Mouse (Mus musculus): Measurements from ENCODE around the gene Wdr54. TPM values are rescaled to one million over a fixed set of nuclear protein-coding genes. Genes with fewer than 3 reads are reported as not detected.

Wdr54 gene
- total RNA-seq, 1 experiment from 2014 or later, result 0.20 TPM

DNA sequence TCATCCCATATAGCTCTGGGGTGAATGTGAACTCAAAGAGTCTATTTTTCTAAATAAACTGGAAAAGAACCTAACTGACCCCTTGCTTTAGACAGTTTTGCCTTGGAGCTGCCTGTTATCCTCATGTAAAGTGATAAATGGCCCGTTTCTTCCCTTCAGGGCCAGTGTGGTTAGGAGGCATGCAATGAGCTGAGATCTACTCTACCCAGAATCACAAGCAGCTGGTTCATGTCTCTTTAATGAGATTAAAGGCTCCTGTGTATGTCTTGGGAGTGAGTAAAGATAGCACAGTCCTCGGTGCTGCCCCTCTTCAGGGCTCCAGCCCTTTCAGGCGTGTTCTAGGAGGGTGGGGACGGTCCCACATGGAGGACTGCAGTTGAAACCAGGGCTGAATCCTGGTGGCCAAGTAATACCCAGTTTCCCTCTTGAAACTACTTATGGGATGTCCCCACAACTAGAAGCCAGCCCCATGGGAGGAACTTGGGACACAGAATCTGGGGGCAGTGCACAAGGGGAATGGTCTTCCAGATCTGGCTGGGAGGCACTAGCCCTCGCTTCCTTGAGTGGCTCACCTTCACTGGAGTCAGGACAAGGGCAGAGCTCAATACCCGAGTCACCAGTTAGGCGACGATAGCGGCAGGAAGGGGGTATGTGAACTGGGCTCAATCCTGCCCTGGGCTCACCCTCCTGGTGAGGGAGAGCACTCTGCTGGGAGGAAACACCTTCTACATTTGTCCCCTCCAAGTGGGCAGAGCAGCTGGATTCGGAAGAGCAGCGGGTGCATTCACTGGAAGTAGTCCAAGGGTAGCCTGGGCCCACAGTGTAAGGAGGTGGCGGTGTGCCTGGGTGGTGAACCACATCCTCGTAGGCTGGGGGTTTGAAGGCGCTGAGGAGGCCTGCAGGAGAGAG is 37.1 kb downstream of the Wdr54 start:
- peak; percentile 54 to 57 for ATAC-seq (replicated peaks in 1 of 2; ENCODE audit: insufficient read depth in 1 of 2, low FRiP score in 2 of 2, low TSS enrichment in 1 of 2, low read depth in 1 of 2, poor library complexity in 2 of 2, severe bottlenecking in 2 of 2)

GRCm38 (mm10) chr6:83118369-83118768 is 37.8 kb downstream of the Wdr54 start:
- no peak for ATAC-seq (replicated peaks in 1 of 2; ENCODE audit: insufficient read depth in 1 of 2, low FRiP score in 2 of 2, low TSS enrichment in 1 of 2, low read depth in 1 of 2, poor library complexity in 2 of 2, severe bottlenecking in 2 of 2)

GRCm38 (mm10) chr6:83117616-83118015 is 38.6 kb downstream of the Wdr54 start:
- ATAC-seq (replicated peaks in 1 of 2; ENCODE audit: insufficient read depth in 1 of 2, low FRiP score in 2 of 2, low TSS enrichment in 1 of 2, low read depth in 1 of 2, poor library complexity in 2 of 2, severe bottlenecking in 2 of 2), result no peak

DNA sequence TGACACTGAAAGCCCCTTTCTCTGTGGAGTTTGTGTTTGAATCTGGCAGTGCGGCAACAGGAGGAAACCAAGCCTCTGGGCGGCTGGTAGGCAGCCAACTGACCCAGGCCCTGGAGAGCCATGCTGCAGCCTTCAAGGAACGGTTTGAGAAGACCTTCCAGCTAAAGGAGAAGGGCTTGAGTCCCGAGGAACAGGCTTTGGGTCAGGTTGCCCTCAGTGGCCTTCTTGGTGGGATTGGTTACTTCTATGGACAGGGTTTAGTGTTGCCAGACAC is 39.1 kb downstream of the Wdr54 start:
- no peak for ATAC-seq (replicated peaks in 1 of 2; ENCODE audit: insufficient read depth in 1 of 2, low FRiP score in 2 of 2, low TSS enrichment in 1 of 2, low read depth in 1 of 2, poor library complexity in 2 of 2, severe bottlenecking in 2 of 2)

GRCm38 (mm10) chr6:83116373-83117164 is 39.6 kb downstream of the Wdr54 start:
- ATAC-seq (replicated peaks in 1 of 2; ENCODE audit: insufficient read depth in 1 of 2, low FRiP score in 2 of 2, low TSS enrichment in 1 of 2, low read depth in 1 of 2, poor library complexity in 2 of 2, severe bottlenecking in 2 of 2), result no peak

- ATAC-seq (replicated peaks in 1 of 2; ENCODE audit: insufficient read depth in 1 of 2, low FRiP score in 2 of 2, low TSS enrichment in 1 of 2, low read depth in 1 of 2, poor library complexity in 2 of 2, severe bottlenecking in 2 of 2), result no peak
These were observed 40.4 kb downstream of the Wdr54 start for GRCm38 (mm10) chr6:83115682-83116372.

- peak; percentile 64 to 84 for ATAC-seq (replicated peaks in 1 of 2; ENCODE audit: insufficient read depth in 1 of 2, low FRiP score in 2 of 2, low TSS enrichment in 1 of 2, low read depth in 1 of 2, poor library complexity in 2 of 2, severe bottlenecking in 2 of 2)
These were observed 41.1 kb downstream of the Wdr54 start, which contains the start of gene Mogs for GRCm38 (mm10) chr6:83115011-83115671. Mogs (plus strand) TSS chr6:83115496.

- no peak for ATAC-seq (replicated peaks in 1 of 2; ENCODE audit: insufficient read depth in 1 of 2, low FRiP score in 2 of 2, low TSS enrichment in 1 of 2, low read depth in 1 of 2, poor library complexity in 2 of 2, severe bottlenecking in 2 of 2)
These were observed 44.6 kb downstream of the Wdr54 start for GRCm38 (mm10) chr6:83111510-83112136.

DNA sequence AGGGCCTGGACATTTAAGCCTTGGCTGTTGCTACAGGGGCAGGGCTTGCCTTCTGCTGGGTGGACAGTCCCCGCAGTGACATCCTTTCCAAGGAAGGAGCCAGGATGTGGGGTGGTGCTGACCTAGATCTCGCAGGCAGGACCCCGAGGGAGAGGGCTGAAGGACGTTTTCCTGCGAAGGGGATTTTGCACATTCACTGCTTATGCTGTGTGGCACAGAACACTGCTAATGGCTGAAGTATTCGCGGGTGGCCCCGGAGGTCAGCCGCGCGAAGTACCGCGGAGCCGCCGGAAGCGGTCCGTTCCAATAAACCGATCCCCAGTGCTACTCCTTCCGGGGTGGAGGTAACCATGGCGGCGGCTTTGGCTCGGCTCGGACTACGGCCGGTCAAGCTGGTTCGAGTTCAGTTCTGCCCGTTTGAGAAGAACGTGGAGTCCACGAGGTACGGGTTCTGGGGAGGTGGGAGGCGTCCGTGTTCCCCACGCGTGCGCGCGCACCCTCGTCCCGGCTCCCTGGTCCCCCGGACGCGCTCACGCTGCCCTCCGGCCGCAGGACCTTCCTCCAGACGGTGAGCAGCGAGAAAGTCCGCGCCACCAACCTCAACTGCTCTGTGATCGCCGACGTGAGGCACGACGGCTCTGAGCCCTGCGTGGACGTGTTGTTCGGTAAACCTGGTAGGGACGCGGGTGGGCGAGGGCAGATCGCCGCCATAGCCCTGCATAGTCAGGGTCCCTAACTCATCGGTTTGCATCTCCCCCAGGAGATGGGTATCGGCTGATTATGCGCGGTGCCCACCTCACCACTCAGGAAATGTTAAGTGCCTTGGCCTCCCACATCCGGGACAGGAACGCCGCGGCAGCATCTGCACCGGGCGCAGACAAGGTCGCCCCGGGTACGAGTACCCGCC is 47.2 kb downstream of the Wdr54 start, which contains the start of gene Mrpl53:
Gene Mrpl53 (plus strand): TSS at position 279 of the 907 bp plus-strand sequence.
- peak; percentile 56 to 71 for ATAC-seq (replicated peaks in 1 of 2; ENCODE audit: insufficient read depth in 1 of 2, low FRiP score in 2 of 2, low TSS enrichment in 1 of 2, low read depth in 1 of 2, poor library complexity in 2 of 2, severe bottlenecking in 2 of 2)

DNA sequence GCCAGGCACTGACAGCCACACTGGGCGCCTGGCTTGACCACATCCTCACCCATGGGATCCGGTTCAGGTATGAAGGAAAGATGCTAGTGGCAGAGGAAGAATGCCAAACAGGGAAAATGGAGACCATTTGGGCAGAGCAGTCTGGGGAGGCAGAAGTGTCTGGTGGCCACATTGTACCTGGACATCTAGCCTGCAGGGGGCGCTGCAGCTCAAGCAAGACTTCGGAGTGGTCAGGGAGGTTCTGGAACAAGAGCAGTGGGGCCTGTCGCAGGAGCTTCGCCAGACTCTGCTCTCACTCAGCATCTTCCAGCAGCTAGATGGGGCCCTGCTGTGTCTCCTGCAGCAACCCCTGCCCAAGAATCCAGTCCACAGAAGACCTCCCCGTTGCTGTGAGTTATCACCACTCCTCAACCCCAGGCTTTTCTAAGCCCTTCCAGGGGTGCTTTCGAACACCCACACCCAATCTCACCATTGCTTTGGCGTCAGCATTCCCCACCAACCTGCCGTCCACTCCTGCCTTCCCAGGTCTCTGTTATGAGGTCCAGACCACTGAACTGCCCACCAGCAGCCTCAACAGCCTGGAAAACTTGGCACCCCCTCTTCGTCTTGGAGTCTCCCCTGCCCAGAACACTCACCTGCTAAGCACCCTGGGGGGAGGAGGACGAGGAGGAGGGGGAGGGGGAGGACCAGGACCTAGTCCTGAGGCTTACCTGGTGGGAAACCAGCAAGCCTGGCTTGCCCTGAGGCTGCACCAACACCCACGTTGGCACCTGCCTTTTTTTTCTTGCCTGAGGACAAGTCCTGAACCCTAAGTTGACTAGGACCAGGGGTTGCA is 48.4 kb downstream of the Wdr54 start:
- ATAC-seq (replicated peaks in 1 of 2; ENCODE audit: insufficient read depth in 1 of 2, low FRiP score in 2 of 2, low TSS enrichment in 1 of 2, low read depth in 1 of 2, poor library complexity in 2 of 2, severe bottlenecking in 2 of 2), result peak; percentile 70 to 73; a peak in 3 of 4 replicates

- no peak for ATAC-seq (replicated peaks in 1 of 2; ENCODE audit: insufficient read depth in 1 of 2, low FRiP score in 2 of 2, low TSS enrichment in 1 of 2, low read depth in 1 of 2, poor library complexity in 2 of 2, severe bottlenecking in 2 of 2)
These were observed 52.0 kb downstream of the Wdr54 start for GRCm38 (mm10) chr6:83104158-83104557.

GRCm38 (mm10) chr6:83103130-83103650 is 53.0 kb downstream of the Wdr54 start:
- no peak for ATAC-seq (replicated peaks in 1 of 2; ENCODE audit: insufficient read depth in 1 of 2, low FRiP score in 2 of 2, low TSS enrichment in 1 of 2, low read depth in 1 of 2, poor library complexity in 2 of 2, severe bottlenecking in 2 of 2)

DNA sequence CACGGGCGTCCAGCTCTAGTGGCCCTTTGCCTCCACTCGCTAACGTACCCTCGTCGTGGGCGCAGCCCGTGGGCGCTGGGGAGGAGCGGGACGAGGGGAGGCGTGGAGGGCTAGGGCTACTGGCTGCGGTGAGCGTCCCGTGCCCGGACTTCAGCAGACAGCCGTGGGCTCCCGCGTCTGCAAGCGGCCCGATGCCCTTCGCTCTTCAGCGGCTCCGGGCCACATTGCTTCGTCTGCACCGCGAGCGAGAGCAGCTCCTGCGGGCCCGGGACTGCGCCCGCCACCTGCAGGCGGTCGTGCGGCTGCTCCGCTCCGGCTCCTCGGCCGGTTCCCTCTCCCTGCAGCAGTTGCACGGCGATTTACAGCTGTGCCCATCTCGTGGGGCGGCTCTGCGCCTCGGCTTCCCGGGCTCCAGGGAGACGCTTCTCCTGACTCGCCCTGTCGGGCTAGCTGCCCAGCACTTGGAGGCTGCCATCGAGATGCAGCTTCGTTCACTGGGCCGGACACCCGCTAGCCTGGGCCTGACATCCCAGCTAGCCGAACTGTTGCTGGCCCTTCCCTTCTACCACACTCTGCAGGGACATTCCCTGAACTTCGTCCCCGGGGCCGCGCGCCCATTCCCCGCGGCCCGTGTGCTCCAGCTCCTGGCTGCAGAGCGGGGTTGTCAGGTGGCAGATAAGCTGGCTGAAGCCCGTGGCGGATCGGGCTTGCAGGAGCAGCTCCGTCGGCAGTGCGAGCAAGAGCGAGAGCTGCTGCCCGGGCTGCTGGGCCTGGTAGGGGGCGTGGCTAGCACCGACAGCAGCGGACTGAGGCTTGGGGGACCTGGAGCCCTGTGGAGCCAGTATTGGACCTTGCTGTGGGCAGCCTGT is 54.3 kb downstream of the Wdr54 start:
- peak; percentile 66 to 75 for ATAC-seq (replicated peaks in 1 of 2; ENCODE audit: insufficient read depth in 1 of 2, low FRiP score in 2 of 2, low TSS enrichment in 1 of 2, low read depth in 1 of 2, poor library complexity in 2 of 2, severe bottlenecking in 2 of 2)

DNA sequence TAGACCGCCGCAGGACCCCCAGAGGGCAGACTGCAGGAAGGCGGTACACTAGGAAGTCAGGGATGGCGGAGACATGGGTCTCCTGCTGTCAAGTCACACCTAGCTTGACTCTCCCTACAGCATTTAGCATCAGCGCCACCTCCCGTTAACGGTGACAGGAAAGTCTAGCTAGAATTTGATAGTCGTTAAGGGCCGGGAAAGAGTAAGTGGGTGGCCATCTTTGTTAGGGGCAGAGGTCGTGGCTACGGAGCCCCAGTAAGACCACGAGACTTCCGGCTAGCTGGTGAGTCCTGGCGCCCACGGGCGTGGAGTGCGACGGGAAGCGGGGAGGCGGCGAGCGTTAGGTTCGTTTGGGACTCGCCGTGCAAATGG is 54.9 kb downstream of the Wdr54 start, which contains the start of the genes Ccdc142 and Gm42688:
Gene Ccdc142 (plus strand): TSS at position 286 of the 372 bp plus-strand sequence.
Gene Gm42688 (plus strand): TSS at position 302 of the 372 bp plus-strand sequence.
- peak; percentile 85 to 87 for ATAC-seq (replicated peaks in 1 of 2; ENCODE audit: insufficient read depth in 1 of 2, low FRiP score in 2 of 2, low TSS enrichment in 1 of 2, low read depth in 1 of 2, poor library complexity in 2 of 2, severe bottlenecking in 2 of 2)
